Mouse (Mus musculus): ENCODE results near the gene Arid1b. TPM values are rescaled to one million over a fixed set of nuclear protein-coding genes. Genes with fewer than 3 reads are reported as not detected.
A peak's percentile ranks its signal among the peaks of the same experiment; 100 is the strongest.

Arid1b gene
- polyA plus RNA-seq, 1 experiment from 2014 or later = 16.1 TPM

DNA sequence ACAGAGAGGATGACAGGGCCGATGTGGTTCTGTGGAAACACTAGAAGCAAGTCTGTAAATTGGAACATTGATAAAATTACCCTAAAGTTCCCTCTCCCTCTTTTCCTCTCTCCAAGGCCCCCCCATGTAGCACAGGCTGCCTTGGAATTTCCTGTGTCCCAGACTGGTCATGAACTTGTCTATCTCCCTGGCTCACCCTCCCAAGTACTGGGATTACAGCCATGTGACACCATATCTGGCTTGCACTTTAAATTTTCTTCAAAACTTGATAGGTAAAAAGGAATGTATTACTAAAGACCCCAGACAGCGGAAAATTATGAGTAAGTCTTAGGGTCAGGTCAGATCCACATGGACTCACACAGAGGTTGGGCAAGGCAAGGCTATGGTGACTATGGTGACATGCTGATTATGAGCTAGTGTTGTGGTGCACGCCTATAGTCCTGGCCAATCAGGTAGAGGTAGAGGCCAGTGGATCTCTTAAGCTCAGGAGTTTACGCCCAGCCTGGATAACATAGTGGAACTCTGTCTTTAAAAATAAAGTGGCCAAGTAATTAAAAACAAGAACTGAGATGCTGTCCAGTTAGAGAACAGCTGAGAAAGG is 185.9 kb downstream of the Arid1b start:
- no peak for ATAC-seq (ENCODE audit: low FRiP score)
- H3K27me3 ChIP-seq = no peaks in the 10 kb centered on the region
- no peak overlapping the region for H3K4me2 ChIP-seq
- no peak overlapping the region for H3K4me3 ChIP-seq
- no peak overlapping the region for H3K27ac ChIP-seq
- no peaks in the 10 kb centered on the region for H3K36me3 ChIP-seq
- H3K9me3 ChIP-seq = no peaks in the 10 kb centered on the region
- peaks cover 75% of the 10 kb centered on the region for H3K4me1 ChIP-seq (replicated peaks)
- WGBS = 89% methylated on average over 4 of the region's 4 CpGs
- no peak overlapping the region for H3K9ac ChIP-seq

DNA sequence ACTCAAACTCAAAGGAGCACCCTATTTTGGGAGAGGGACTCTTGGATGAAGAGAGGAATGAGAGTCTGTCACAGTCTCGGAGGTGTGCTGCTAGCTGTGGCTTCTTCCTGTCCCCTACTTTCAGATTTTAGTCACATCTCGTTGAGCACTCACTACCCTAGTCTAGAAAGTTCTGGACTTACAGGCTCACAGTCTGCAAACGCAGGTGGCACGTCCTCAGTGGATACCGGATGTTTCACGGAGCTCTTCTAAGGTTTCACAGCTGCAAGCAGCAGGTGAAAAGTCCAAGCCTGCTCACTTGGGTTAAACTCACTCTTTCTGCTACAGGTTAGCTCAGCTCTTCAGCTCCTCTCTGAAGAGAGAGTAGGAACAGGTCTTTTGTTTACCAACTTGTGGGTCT is 186.8 kb downstream of the Arid1b start:
- Histone ChIP-seq H3K27ac (no peak overlapping the region), H3K9ac (no peak overlapping the region), H3K4me1 (replicated peaks) (peaks cover 71% of the 10 kb centered on the region), H3K27me3 (no peaks in the 10 kb centered on the region), H3K4me2 (no peak overlapping the region), H3K4me3 (no peak overlapping the region), H3K9me3 (no peaks in the 10 kb centered on the region), H3K36me3 (no peaks in the 10 kb centered on the region)
- no peak for ATAC-seq (ENCODE audit: low FRiP score)
- WGBS = 94% methylated on average over 6 of the region's 6 CpGs

DNA sequence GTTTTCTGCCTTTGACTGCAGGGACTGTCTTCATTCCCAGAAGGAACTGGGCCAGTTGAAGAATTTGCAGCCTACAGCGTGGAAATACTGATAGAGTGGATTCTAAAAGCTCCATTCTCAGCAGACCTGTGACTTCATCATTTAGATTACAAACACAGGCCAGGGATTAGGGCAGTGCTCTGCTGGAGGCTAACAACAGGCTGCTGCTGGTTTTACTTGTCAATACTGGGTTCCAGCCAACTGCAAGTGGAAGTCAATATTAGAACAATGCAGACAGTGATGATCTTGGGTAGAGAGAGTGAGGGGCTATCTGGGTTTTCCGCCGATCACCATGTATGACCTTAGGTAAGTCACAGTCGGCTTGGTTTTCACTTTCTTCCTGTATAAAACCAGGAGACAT is 188.4 kb downstream of the Arid1b start:
- 85% methylated on average over 4 of the region's 4 CpGs for WGBS
- Histone ChIP-seq H3K4me3 (no peak overlapping the region), H3K27ac (no peak overlapping the region), H3K27me3 (no peaks in the 10 kb centered on the region), H3K4me2 (no peak overlapping the region), H3K9ac (no peak overlapping the region), H3K9me3 (no peaks in the 10 kb centered on the region), H3K36me3 (no peaks in the 10 kb centered on the region), H3K4me1 (replicated peaks) (peaks cover 71% of the 10 kb centered on the region)
- no peak for ATAC-seq (ENCODE audit: low FRiP score)

DNA sequence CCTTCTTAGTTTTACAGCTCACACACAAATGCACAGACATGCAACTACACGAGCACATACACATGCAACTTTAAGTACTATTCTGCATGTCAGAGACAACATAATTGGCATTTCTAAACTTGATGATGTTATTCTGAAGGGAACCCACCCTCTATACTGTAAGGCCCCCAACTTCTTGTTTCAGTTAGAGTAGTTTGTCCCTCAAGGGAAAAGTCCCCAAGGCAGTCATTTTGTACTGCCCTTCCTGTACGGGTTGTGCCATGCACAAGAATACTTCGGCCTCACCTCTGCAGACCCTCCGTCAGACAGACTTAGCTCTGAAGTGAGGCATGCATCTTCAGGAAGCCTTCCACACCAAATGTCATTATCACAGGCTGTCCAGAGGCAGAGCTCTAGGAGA is 191.4 kb downstream of the Arid1b start:
- Histone ChIP-seq H3K4me1 (replicated peaks) (peaks cover 80% of the 10 kb centered on the region), H3K27ac (0 out of 2 replicates have a peak overlapping the region, but pooled peaks have one; percentile 4), H3K36me3 (no peaks in the 10 kb centered on the region), H3K9me3 (no peaks in the 10 kb centered on the region), H3K4me2 (no peak overlapping the region), H3K27me3 (no peaks in the 10 kb centered on the region), H3K9ac (no peak overlapping the region), H3K4me3 (no peak overlapping the region)
- ATAC-seq (ENCODE audit: low FRiP score) = no peak
- 84% methylated on average over 4 of the region's 4 CpGs for WGBS

DNA sequence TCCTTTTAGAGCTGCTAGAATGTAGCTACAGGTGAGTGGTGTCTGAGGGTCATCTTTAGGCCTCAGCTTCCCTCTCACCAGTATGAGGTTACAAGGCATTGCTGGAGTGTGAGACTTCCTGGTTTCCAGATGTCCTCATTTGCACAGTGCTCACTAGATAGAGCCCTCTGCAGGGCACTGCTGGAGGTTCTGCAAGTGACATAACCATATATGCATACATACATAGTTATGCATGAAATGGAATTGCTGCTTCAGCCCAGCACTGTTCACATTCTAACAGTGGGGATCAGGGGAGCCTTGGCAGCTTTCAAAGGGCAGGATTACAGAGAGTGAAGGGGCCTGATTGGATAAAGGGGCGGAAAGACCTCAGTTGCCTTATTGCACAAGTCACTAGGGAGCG is 193.4 kb downstream of the Arid1b start:
- H3K9ac ChIP-seq = no peak overlapping the region
- H3K36me3 ChIP-seq = no peaks in the 10 kb centered on the region
- H3K4me1 ChIP-seq (replicated peaks) = peaks cover 62% of the 10 kb centered on the region
- WGBS = 68% methylated on average over 2 of the region's 2 CpGs
- peak overlapping the region; percentile 62 for H3K27ac ChIP-seq
- H3K4me3 ChIP-seq = no peak overlapping the region
- no peaks in the 10 kb centered on the region for H3K27me3 ChIP-seq
- no peaks in the 10 kb centered on the region for H3K9me3 ChIP-seq
- 0 out of 2 replicates have a peak, but pooled peaks have one; percentile 4 for ATAC-seq (ENCODE audit: low FRiP score)
- no peak overlapping the region for H3K4me2 ChIP-seq

DNA sequence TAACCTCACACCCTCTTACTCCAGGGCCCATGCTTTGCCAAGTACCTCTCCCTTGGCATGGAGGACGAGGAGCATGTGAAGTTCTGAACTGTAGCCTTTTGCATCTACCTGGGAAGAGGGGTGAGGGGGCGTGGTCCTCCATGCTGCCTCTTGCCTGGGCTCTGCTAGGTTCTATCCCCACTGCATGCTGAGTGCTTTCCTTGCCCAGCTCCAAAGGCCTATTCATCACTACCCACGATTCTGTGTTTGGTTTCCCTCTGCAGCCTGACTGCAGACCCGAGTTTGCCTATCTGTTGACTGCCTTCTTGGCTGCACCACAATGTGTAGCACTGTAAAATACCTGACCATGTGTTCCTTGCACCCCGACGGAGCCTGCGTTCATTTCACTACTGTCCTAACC is 194.3 kb downstream of the Arid1b start:
- no peak overlapping the region for H3K4me3 ChIP-seq
- ATAC-seq (ENCODE audit: low FRiP score) = no peak
- H3K4me2 ChIP-seq = no peak overlapping the region
- 77% methylated on average over 7 of the region's 7 CpGs for WGBS
- H3K27me3 ChIP-seq = no peaks in the 10 kb centered on the region
- H3K27ac ChIP-seq = peak overlapping the region; percentile 62
- no peaks in the 10 kb centered on the region for H3K36me3 ChIP-seq
- H3K9ac ChIP-seq = no peak overlapping the region
- peaks cover 54% of the 10 kb centered on the region for H3K4me1 ChIP-seq (replicated peaks)
- no peaks in the 10 kb centered on the region for H3K9me3 ChIP-seq

DNA sequence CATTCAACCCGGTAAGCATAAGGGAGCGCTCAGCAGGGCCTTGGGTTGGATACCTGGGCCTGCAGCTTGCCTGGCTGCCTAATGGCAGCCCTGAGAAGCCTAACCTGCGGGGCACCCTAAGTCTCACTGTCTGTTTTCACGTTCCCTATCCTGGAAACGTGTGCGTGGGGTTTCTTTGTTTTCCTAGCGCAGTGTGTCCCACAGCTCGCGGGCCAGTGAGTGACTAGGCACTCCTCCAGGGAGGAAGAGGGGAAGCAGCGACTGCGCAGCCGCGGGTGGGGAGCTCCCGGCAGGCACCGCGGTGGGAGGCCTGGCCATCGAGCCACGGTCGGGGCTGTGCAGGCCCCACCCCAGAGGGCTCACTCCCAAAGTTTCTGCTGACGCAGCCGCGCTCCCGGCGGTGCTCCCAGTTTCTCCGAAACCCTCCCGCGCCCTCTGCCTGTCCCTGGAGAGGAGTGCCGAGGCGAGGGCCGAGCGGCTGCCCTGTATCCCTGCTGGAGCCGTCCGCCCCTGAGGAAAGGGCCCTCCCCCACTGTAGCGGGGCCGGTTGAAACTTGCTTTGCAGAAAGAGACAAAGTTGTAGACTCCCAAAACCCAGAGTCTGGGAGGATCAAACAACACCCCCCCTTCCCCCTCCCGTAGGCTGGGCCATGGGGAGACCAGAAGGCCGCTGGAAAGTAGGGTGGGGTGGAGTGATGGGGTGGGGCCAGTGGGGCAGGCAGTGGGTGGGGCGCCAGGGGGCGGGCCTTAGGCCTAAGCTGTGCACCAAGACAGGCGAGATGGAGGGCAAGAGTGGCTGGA is 195.6 kb downstream of the Arid1b start:
- WGBS = under 1% methylated on average over 40 of the region's 40 CpGs
- Histone ChIP-seq H3K9ac (peak overlapping the region; percentile 79), H3K36me3 (no peaks in the 10 kb centered on the region), H3K9me3 (no peaks in the 10 kb centered on the region), H3K4me2 (peak overlapping the region; percentile 82), H3K4me1 (replicated peaks) (peaks cover 48% of the 10 kb centered on the region), H3K27me3 (no peaks in the 10 kb centered on the region), H3K4me3 (peak overlapping the region; percentile 55), H3K27ac (peak overlapping the region; percentile 93)
- ATAC-seq (ENCODE audit: low FRiP score) = peak; percentile 96

DNA sequence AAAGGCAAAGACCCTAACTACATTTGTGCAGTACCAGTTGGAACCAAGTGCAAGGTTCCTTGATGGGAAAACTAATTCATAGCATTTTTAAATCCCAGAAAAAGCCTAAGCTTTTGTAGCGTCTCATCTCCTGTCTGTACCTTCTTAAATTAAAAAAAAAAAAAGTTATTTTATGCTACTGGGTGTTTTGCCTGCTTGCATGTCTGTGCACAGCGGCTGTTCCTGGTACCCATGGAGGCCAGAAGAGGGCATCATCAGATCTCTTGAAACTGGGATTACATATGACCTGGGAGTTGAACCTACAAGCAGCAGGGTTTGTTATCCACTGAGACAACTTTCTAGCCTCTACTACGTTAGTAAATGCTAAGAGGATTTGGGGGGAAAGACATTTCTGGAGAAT is 196.2 kb downstream of the Arid1b start:
- Histone ChIP-seq H3K27me3 (no peaks in the 10 kb centered on the region), H3K4me2 (peak overlapping the region; percentile 82), H3K9ac (peak overlapping the region; percentile 79), H3K36me3 (no peaks in the 10 kb centered on the region), H3K4me3 (peak overlapping the region; percentile 55), H3K4me1 (replicated peaks) (peaks cover 51% of the 10 kb centered on the region), H3K9me3 (no peaks in the 10 kb centered on the region), H3K27ac (peak overlapping the region; percentile 93)
- WGBS = 31% methylated on average over 3 of the region's 3 CpGs
- no peak for ATAC-seq (ENCODE audit: low FRiP score)

DNA sequence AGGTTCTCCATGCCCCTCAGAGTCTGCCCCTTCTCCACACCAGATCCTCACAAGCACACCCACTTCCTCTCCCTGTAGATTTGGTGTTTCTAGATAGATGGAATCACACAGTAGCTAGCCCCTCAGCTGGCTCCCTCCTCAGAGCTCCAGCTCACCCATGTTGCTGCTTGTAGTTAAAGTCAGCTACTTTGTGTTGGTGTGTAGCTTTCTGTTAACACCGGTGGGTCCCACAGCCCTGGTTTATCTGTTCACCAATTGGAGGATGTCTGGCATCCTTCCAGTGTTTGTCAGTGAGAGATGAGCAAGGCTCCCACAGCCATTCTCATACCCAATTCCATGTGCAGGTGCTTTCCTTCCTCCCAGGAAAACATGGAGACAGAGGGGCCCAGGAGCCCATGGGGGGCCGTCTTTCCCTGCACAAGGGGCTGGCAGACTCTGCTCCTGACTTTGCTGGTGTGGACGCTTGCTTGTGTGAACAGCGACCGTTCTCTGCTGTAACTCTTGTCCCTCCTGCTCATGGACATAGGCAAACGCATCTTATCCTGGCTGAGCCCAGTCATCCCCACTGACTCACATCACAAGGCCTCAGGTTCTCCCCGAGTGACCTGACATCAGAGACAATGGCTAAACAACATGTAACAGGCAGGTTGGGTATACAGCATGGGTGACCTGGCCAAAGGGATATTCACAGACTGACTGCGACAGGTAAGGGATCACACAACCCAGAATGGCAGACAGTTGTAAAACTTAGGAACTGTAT is 200.2 kb downstream of the Arid1b start:
- WGBS = 80% methylated on average over 8 of the region's 8 CpGs
- H3K4me2 ChIP-seq = no peak overlapping the region
- peaks cover 48% of the 10 kb centered on the region for H3K4me1 ChIP-seq (replicated peaks)
- H3K4me3 ChIP-seq = no peak overlapping the region
- H3K27me3 ChIP-seq = no peaks in the 10 kb centered on the region
- no peaks in the 10 kb centered on the region for H3K36me3 ChIP-seq
- peak overlapping the region; percentile 48; the same call in 1 of the 2 replicates for H3K27ac ChIP-seq
- H3K9ac ChIP-seq = no peak overlapping the region
- H3K9me3 ChIP-seq = no peaks in the 10 kb centered on the region
- ATAC-seq (ENCODE audit: low FRiP score) = no peak

DNA sequence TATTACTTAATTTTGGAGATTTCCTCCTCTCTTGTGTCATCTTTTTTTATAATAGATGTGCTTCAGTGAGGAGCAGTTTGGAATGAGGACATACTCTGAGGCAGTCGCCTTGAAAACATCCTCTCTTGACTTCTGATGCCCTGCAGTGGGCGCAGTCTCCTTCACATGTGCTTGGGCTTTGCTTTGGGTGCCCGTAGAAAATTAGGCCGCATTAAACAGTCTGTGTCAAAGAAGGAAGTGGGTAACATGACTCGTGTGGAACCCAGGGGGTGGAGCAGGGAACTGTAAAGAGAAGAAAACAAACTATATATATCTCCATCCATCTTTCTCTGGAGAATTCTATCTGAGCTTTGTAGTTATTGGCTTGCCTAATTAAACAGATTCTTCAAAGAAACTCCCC is 201.3 kb downstream of the Arid1b start:
- H3K36me3 ChIP-seq = no peaks in the 10 kb centered on the region
- H3K9ac ChIP-seq = no peak overlapping the region
- H3K9me3 ChIP-seq = no peaks in the 10 kb centered on the region
- no peak overlapping the region for H3K4me3 ChIP-seq
- no peak overlapping the region for H3K4me2 ChIP-seq
- H3K27me3 ChIP-seq = no peaks in the 10 kb centered on the region
- H3K27ac ChIP-seq = 0 out of 2 replicates have a peak overlapping the region, but pooled peaks have one; percentile 44
- no peak for ATAC-seq (ENCODE audit: low FRiP score)
- 65% methylated on average over 5 of the region's 5 CpGs for WGBS
- H3K4me1 ChIP-seq (replicated peaks) = peaks cover 43% of the 10 kb centered on the region

DNA sequence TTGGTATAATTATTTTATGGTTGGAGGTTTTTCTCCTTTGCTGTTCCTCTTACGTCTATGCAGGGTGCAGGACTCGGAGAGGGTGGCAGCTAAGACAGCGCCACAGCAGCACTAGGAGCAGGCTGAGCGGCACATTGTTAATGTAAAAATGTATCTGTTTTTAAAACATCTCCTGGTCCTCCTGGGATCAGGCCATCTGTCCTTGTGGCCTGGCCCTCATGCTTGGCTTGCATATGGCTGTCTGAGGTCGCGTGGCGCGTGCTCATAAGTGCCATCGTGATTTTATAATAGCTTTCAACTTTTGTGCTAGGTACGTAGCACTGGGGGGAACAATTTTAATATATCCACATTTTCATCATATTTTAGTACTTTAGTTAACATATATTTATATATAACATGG is 201.9 kb downstream of the Arid1b start:
- Histone ChIP-seq H3K9ac (no peak overlapping the region), H3K9me3 (no peaks in the 10 kb centered on the region), H3K27ac (0 out of 2 replicates have a peak overlapping the region, but pooled peaks have one; percentile 44), H3K4me3 (no peak overlapping the region), H3K4me1 (replicated peaks) (peaks cover 42% of the 10 kb centered on the region), H3K4me2 (no peak overlapping the region), H3K36me3 (no peaks in the 10 kb centered on the region), H3K27me3 (no peaks in the 10 kb centered on the region)
- 55% methylated on average over 10 of the region's 10 CpGs for WGBS
- no peak for ATAC-seq (ENCODE audit: low FRiP score)

DNA sequence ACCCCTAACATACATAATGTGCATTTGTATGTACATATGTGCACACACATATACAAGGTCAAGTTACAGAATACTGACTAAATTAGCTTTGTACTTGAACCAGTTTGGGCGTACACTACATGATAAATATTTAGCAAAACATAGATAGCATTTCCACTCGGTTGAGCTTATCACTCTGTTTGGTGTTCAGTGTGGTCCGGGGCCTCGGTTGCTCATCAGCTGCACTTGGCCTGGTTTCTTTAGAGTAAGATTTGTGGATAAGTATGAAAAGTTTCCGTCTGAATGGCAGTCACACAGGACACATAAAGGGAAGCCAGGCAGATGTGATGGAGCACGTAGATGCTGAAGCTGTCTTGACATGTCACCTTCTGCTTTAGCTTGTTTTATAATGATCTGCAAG is 202.4 kb downstream of the Arid1b start:
- ATAC-seq (ENCODE audit: low FRiP score) = no peak

More for the DNA sequence above, 202.4 kb downstream of the Arid1b start:
- Histone ChIP-seq H3K4me3 (no peak overlapping the region), H3K4me2 (no peak overlapping the region), H3K9me3 (no peaks in the 10 kb centered on the region), H3K9ac (no peak overlapping the region), H3K36me3 (no peaks in the 10 kb centered on the region), H3K27me3 (no peaks in the 10 kb centered on the region), H3K27ac (no peak overlapping the region), H3K4me1 (replicated peaks) (peaks cover 42% of the 10 kb centered on the region)
- 89% methylated on average over 6 of the region's 6 CpGs for WGBS
